Mouse (Mus musculus) lung, embryonic 15.5 days (tissue): Measurements from ENCODE around the gene Adam15. TPM values are rescaled to one million over a fixed set of nuclear protein-coding genes. Genes with fewer than 3 reads are reported as not detected.

Experiments used
- polyA plus RNA-seq: library from polyadenylated mRNA; unstranded; fragments of >200 nt; fragmentation: Nextera tagmentation; extraction: Ambion mirVana; gene quantifications from 2 replicates; pipeline ENCODE4 v1.2.1, GENCODE M21; 2015

Gene Adam15
- polyA plus RNA-seq, 1 experiment from 2014 or later, result 63.0 TPM

Other genes starting within 250 kb of the Adam15 start
- 0.17 TPM in 1 of 2 replicates, not detected in the other for gene Gm43738, start 248.9 kb downstream of the Adam15 start, polyA plus RNA-seq
- gene Fdps, start 248.0 kb downstream of the Adam15 start, polyA plus RNA-seq, result 166 TPM in 2 replicates
- gene Pklr, start 213.9 kb downstream of the Adam15 start, polyA plus RNA-seq, result 0.17 and 0.92 TPM in 2 replicates
- gene Hcn3, start 189.8 kb downstream of the Adam15 start, polyA plus RNA-seq, result 1.2 and 1.9 TPM in 2 replicates
- gene Clk2, start 185.2 kb downstream of the Adam15 start, polyA plus RNA-seq, result 27.8 and 28.9 TPM in 2 replicates
- 106 and 110 TPM in 2 replicates for gene Scamp3, start 172.5 kb downstream of the Adam15 start, polyA plus RNA-seq
- gene Fam189b, start 166.9 kb downstream of the Adam15 start, polyA plus RNA-seq, result 12.9 and 18.4 TPM in 2 replicates
- gene Gba, start 147.1 kb downstream of the Adam15 start, polyA plus RNA-seq, result 37.2 and 42.6 TPM in 2 replicates
- gene Thbs3, start 134.8 kb downstream of the Adam15 start, polyA plus RNA-seq, result 54.4 and 58.4 TPM in 2 replicates
- 195 and 197 TPM in 2 replicates for gene Mtx1, start 122.9 kb downstream of the Adam15 start, polyA plus RNA-seq
- 74.3 and 88.9 TPM in 2 replicates for gene Muc1, start 120.9 kb downstream of the Adam15 start, polyA plus RNA-seq
- gene Krtcap2, start 104.0 kb downstream of the Adam15 start, polyA plus RNA-seq, result 282 and 311 TPM in 2 replicates
- gene Trim46, start 103.7 kb downstream of the Adam15 start, polyA plus RNA-seq, result 7.2 and 7.9 TPM in 2 replicates
- 122 and 130 TPM in 2 replicates for gene Dpm3, start 90.6 kb downstream of the Adam15 start, polyA plus RNA-seq
- 62.3 and 65.4 TPM in 2 replicates for gene Slc50a1, start 79.4 kb downstream of the Adam15 start, polyA plus RNA-seq
- gene Efna1, start 68.9 kb downstream of the Adam15 start, polyA plus RNA-seq, result 89.7 and 94.5 TPM in 2 replicates
- 5.8 and 6.0 TPM in 2 replicates for gene Efna3, start 27.0 kb downstream of the Adam15 start, polyA plus RNA-seq
- 29.0 and 29.9 TPM in 2 replicates for gene Efna4, start 12.0 kb downstream of the Adam15 start, polyA plus RNA-seq
- gene Dcst2, start 12.0 kb upstream of the Adam15 start, polyA plus RNA-seq, result 0.11 and 0.19 TPM in 2 replicates
- 0.21 TPM in 1 of 2 replicates, not detected in the other for gene Dcst1, start 15.3 kb upstream of the Adam15 start, polyA plus RNA-seq
- 3.7 TPM in 2 replicates for gene Zbtb7b, start 44.8 kb upstream of the Adam15 start, polyA plus RNA-seq
- gene Lenep, start 52.8 kb upstream of the Adam15 start, polyA plus RNA-seq, result not detected in 2 replicates
- 21.3 and 23.1 TPM in 2 replicates for gene Flad1, start 61.9 kb upstream of the Adam15 start, polyA plus RNA-seq
- gene Cks1b, start 68.4 kb upstream of the Adam15 start, polyA plus RNA-seq, result 556 and 595 TPM in 2 replicates
- 108 and 111 TPM in 2 replicates for gene Shc1, start 68.4 kb upstream of the Adam15 start, polyA plus RNA-seq
- gene Pygo2, start 80.2 kb upstream of the Adam15 start, polyA plus RNA-seq, result 40.6 and 41.1 TPM in 2 replicates
- 32.6 and 35.0 TPM in 2 replicates for gene Pbxip1, start 86.7 kb upstream of the Adam15 start, polyA plus RNA-seq
- gene Pmvk, start 104.5 kb upstream of the Adam15 start, polyA plus RNA-seq, result 48.0 and 50.5 TPM in 2 replicates
- 1.1 and 1.2 TPM in 2 replicates for gene Kcnn3, start 170.2 kb upstream of the Adam15 start, polyA plus RNA-seq